Mouse (Mus musculus): ENCODE results near the gene Mier1. TPM values are rescaled to one million over a fixed set of nuclear protein-coding genes. Genes with fewer than 3 reads are reported as not detected.

Mier1 gene
- total and polyA plus RNA-seq, 3 experiments, result 18.7 to 41.1 (median 22.3) TPM

GRCm38 (mm10) chr4:103197401-103197800, 83.2 kb downstream of the Mier1 start:
- H3K4me3 ChIP-seq (ENCODE audit: control insufficient read depth in 1 of 2, insufficient read depth in 1 of 2, low read depth in 2 of 2, low read length in 2 of 2), result no peak overlapping the region
- H3K9me3 ChIP-seq (replicated peaks; ENCODE audit: insufficient read depth, low read length), result no peaks in the 10 kb centered on the region
- no peak overlapping the region for H3K27ac ChIP-seq (ENCODE audit: control insufficient read depth, low read depth, low read length)
- H3K27me3 ChIP-seq (ENCODE audit: control insufficient read depth in 1 of 2, insufficient read depth in 2 of 2, low read length in 2 of 2), result no peaks in the 10 kb centered on the region
- no peaks in the 10 kb centered on the region for H3K79me2 ChIP-seq (ENCODE audit: control insufficient read depth, insufficient read depth, low read length, poor library complexity)
- no peak for TF ChIP-seq ZMIZ1 (IDR thresholded peaks at IDR 0.05; ENCODE audit: low read depth, low read length)
- no peak overlapping the region for H3K9ac ChIP-seq (ENCODE audit: control insufficient read depth, low read depth, low read length, poor library complexity, severe bottlenecking)
- no peaks in the 10 kb centered on the region; a peak in 2 of 4 replicates for H3K36me3 ChIP-seq (ENCODE audit: control insufficient read depth in 1 of 2, insufficient read depth in 2 of 2, low read length in 2 of 2)
- DNase-seq (ENCODE audit: low read depth, low spot score), result no peak
- H3K4me1 ChIP-seq (ENCODE audit: control insufficient read depth in 1 of 2, insufficient read depth in 2 of 2, low read length in 2 of 2), result no peaks in the 10 kb centered on the region

- Histone ChIP-seq H3K79me2 (ENCODE audit: control insufficient read depth, insufficient read depth, low read length, poor library complexity) (no peaks in the 10 kb centered on the region), H3K27me3 (ENCODE audit: control insufficient read depth in 1 of 2, insufficient read depth in 2 of 2, low read length in 2 of 2) (no peaks in the 10 kb centered on the region), H3K4me3 (ENCODE audit: control insufficient read depth in 1 of 2, insufficient read depth in 1 of 2, low read depth in 2 of 2, low read length in 2 of 2) (no peak overlapping the region), H3K9me3 (replicated peaks; ENCODE audit: insufficient read depth, low read length) (no peaks in the 10 kb centered on the region), H3K9ac (ENCODE audit: control insufficient read depth, low read depth, low read length, poor library complexity, severe bottlenecking) (no peak overlapping the region), H3K36me3 (ENCODE audit: control insufficient read depth in 1 of 2, insufficient read depth in 2 of 2, low read length in 2 of 2) (no peaks in the 10 kb centered on the region; a peak in 2 of 4 replicates), H3K4me1 (ENCODE audit: control insufficient read depth in 1 of 2, insufficient read depth in 2 of 2, low read length in 2 of 2) (no peaks in the 10 kb centered on the region), H3K27ac (ENCODE audit: control insufficient read depth, low read depth, low read length) (no peak overlapping the region)
- TF ChIP-seq GATA1 (IDR thresholded peaks at IDR 0.05; ENCODE audit: low read depth, low read length), result no peak
- TF ChIP-seq USF1 (IDR thresholded peaks at IDR 0.05; ENCODE audit: low read depth, low read length), result no peak
- no peak for TF ChIP-seq USF2 (IDR thresholded peaks at IDR 0.05; ENCODE audit: borderline replicate concordance in 1 of 2, insufficient read depth in 1 of 2, low read depth in 1 of 2, low read length in 2 of 2)
- no peak for TF ChIP-seq SMC3 (IDR thresholded peaks at IDR 0.05; ENCODE audit: low read depth, low read length)
- no peak for TF ChIP-seq POLR2AphosphoS2 (IDR thresholded peaks at IDR 0.05; ENCODE audit: low read length)
- TF ChIP-seq POLR2AphosphoS5 (IDR thresholded peaks at IDR 0.05; ENCODE audit: borderline replicate concordance, low read depth, low read length), result no peak
- no peak for TF ChIP-seq MAFK (IDR thresholded peaks at IDR 0.05; ENCODE audit: borderline replicate concordance, low read depth, low read length)
- no peak for TF ChIP-seq ZC3H11A (IDR thresholded peaks at IDR 0.05; ENCODE audit: low read depth, low read length)
- no peak for TF ChIP-seq RAD21 (IDR thresholded peaks at IDR 0.05; ENCODE audit: low read depth, low read length)
- TF ChIP-seq KAT2A (conservative IDR thresholded peaks at IDR 0.05; ENCODE audit: low read depth, low read length), result no peak
- no peak for TF ChIP-seq MYC (IDR thresholded peaks at IDR 0.05; ENCODE audit: low read depth, low read length)
- TF ChIP-seq HCFC1 (IDR thresholded peaks at IDR 0.05; ENCODE audit: low read depth, low read length), result no peak
- TF ChIP-seq MAX (IDR thresholded peaks at IDR 0.05; ENCODE audit: low read length), result no peak
- no peak for TF ChIP-seq UBTF (IDR thresholded peaks at IDR 0.05; ENCODE audit: borderline replicate concordance, insufficient read depth, low read depth, low read length)
- TF ChIP-seq CHD1 (IDR thresholded peaks at IDR 0.05; ENCODE audit: low read depth, low read length), result no peak
- TF ChIP-seq MXI1 (IDR thresholded peaks at IDR 0.05; ENCODE audit: low read depth, low read length), result no peak
- no peak for TF ChIP-seq NELFE (IDR thresholded peaks at IDR 0.05; ENCODE audit: low read depth, low read length)
- TF ChIP-seq CHD2 (IDR thresholded peaks at IDR 0.05; ENCODE audit: low read length), result no peak
- no peak for DNase-seq (ENCODE audit: low read depth, low spot score)
Observed at GRCm38 (mm10) chr4:103199086-103199485, 84.9 kb downstream of the Mier1 start.

Data from MEL (cell line).